Mouse (Mus musculus) embryonic facial prominence, embryonic 15.5 days (tissue): ENCODE results near the gene Immp2l. TPM values are rescaled to one million over a fixed set of nuclear protein-coding genes. Genes with fewer than 3 reads are reported as not detected.

ENCODE experiments used
- ATAC-seq: fragments of 200-750 bp; cut with Nextera tagmentation; 2 replicates; pipeline ENCODE4 v1.8.0; 2017; ENCODE audit warnings: low read depth, moderate TSS enrichment; ENCODE audit not compliant: insufficient number of reproducible peaks, low FRiP score, low TSS enrichment
- H3K27ac ChIP-seq: fragments of 300-500 bp; sonication (generic); replicated peaks from 2 replicates; pipeline ENCODE4 v1.5.1; 2015; ENCODE audit warnings: mild to moderate bottlenecking, inconsistent platforms
- H3K27me3 ChIP-seq: fragments of 300-500 bp; sonication (generic); 2 replicates; pipeline ENCODE4 v1.6.1; 2015; ENCODE audit warnings: inconsistent platforms
- H3K36me3 ChIP-seq: fragments of 300-500 bp; sonication (generic); 2 replicates; pipeline ENCODE4 v1.6.1; 2015; ENCODE audit warnings: mild to moderate bottlenecking, inconsistent platforms
- H3K4me1 ChIP-seq: fragments of 300-500 bp; sonication (generic); 2 replicates; pipeline ENCODE4 v1.6.1; 2015; ENCODE audit warnings: inconsistent platforms
- H3K4me2 ChIP-seq: fragments of 300-500 bp; sonication (generic); replicated peaks from 2 replicates; pipeline ENCODE4 v1.6.1; 2015; ENCODE audit warnings: mild to moderate bottlenecking, inconsistent platforms
- H3K4me3 ChIP-seq: fragments of 300-500 bp; sonication (generic); replicated peaks from 2 replicates; pipeline ENCODE4 v1.5.1; 2015; ENCODE audit warnings: mild to moderate bottlenecking, inconsistent platforms
- H3K9ac ChIP-seq: fragments of 300-500 bp; sonication (generic); 2 replicates; pipeline ENCODE4 v1.6.1; 2015; ENCODE audit warnings: inconsistent platforms
- H3K9me3 ChIP-seq: fragments of 300-500 bp; sonication (generic); replicated peaks from 2 replicates; pipeline ENCODE4 v1.6.1; 2016; ENCODE audit warnings: inconsistent platforms
- WGBS: fragments of 180-500 bp; shearing (Covaris S2); methylation state at CpG from one replicate; pipeline ENCODE4 v1.1.7; 2015; 5-methylcytosine and 5-hydroxymethylcytosine counted together
- polyA plus RNA-seq: library from polyadenylated mRNA; unstranded; fragments of >200 nt; fragmentation: Nextera tagmentation; extraction: Ambion mirVana; gene quantifications from 2 replicates; pipeline ENCODE4 v1.2.1, GENCODE M21; 2015

The Immp2l gene
- polyA plus RNA-seq, 1 experiment from 2014 or later = 11.2 TPM

DNA sequence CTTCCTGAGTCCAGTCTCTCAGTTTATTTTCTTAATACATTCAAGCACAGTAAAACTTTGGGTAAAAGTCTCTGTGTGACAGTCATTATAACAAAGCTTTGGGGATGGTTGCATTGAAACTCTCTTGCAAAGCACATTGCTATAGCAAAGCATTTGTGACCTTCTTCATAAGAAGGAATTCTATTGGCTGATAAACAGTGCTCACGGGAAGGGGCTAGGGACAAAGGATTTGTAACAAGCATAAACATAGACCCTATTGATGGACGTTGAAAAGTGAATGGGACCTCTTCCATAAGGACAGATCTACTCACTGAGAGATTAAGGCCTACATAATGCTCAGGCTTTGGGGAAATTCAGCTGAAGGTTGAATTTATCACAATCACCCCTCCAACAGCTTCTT is 85.1 kb downstream of the Immp2l start:
- Histone ChIP-seq H3K9me3 (no peaks in the 10 kb centered on the region), H3K27ac (no peak overlapping the region), H3K27me3 (no peaks in the 10 kb centered on the region), H3K36me3 (no peaks in the 10 kb centered on the region), H3K4me3 (no peak overlapping the region), H3K9ac (no peak overlapping the region), H3K4me2 (no peak overlapping the region), H3K4me1 (no peaks in the 10 kb centered on the region)
- ATAC-seq = no peak
- WGBS = 48% methylated on average over 2 of the region's 2 CpGs

- WGBS = 36% methylated on average over 1 of the region's 1 CpGs
- ATAC-seq = no peak
Observed at GRCm38 (mm10) chr12:41111456-41111855, 87.6 kb downstream of the Immp2l start.

GRCm38 (mm10) chr12:41112137-41112536 is 88.2 kb downstream of the Immp2l start:
- ATAC-seq = no peak
- Histone ChIP-seq H3K4me3 (no peak overlapping the region), H3K36me3 (no peaks in the 10 kb centered on the region), H3K9ac (no peak overlapping the region), H3K27ac (no peak overlapping the region), H3K4me2 (no peak overlapping the region), H3K9me3 (no peaks in the 10 kb centered on the region), H3K27me3 (no peaks in the 10 kb centered on the region), H3K4me1 (no peaks in the 10 kb centered on the region)
- 67% methylated on average over 6 of the region's 6 CpGs for WGBS

More at GRCm38 (mm10) chr12:41111456-41111855, 87.6 kb downstream of the Immp2l start:
- Histone ChIP-seq H3K4me3 (no peak overlapping the region), H3K4me1 (no peaks in the 10 kb centered on the region), H3K9me3 (no peaks in the 10 kb centered on the region), H3K27ac (no peak overlapping the region), H3K27me3 (no peaks in the 10 kb centered on the region), H3K9ac (no peak overlapping the region), H3K4me2 (no peak overlapping the region), H3K36me3 (no peaks in the 10 kb centered on the region)

GRCm38 (mm10) chr12:41118358-41118757 is 94.5 kb downstream of the Immp2l start:
- Histone ChIP-seq H3K4me2 (no peak overlapping the region), H3K9me3 (no peaks in the 10 kb centered on the region), H3K4me1 (no peaks in the 10 kb centered on the region), H3K27ac (no peak overlapping the region), H3K4me3 (no peak overlapping the region), H3K27me3 (no peaks in the 10 kb centered on the region), H3K36me3 (no peaks in the 10 kb centered on the region), H3K9ac (no peak overlapping the region)
- no peak for ATAC-seq

GRCm38 (mm10) chr12:41119657-41120056 is 95.8 kb downstream of the Immp2l start:
- H3K4me2 ChIP-seq = no peak overlapping the region
- ATAC-seq = no peak
- H3K27me3 ChIP-seq = no peaks in the 10 kb centered on the region
- H3K4me1 ChIP-seq = no peaks in the 10 kb centered on the region
- H3K9me3 ChIP-seq = no peaks in the 10 kb centered on the region
- no peaks in the 10 kb centered on the region for H3K36me3 ChIP-seq
- no peak overlapping the region for H3K9ac ChIP-seq
- H3K4me3 ChIP-seq = no peak overlapping the region
- WGBS = 79% methylated on average over 6 of the region's 6 CpGs
- H3K27ac ChIP-seq = no peak overlapping the region

DNA sequence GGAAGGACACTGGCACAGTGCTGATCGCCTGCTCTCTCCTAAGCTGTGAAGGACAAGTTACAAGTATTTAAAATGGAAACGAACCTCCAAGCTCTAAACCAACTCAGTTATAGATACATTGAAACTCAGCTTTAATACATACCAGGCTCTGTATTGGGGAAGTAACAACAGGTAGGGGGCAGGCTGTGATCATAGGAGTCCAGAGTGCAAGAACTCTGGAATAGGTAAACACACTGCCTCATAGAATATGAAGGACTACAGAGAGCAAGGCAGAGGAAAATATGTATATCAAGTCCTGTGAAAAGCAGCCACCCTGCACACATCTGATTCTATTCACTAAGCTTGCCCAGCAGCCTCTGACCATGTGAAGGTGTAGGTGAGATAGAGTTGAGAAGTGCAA is 99.3 kb downstream of the Immp2l start:
- Histone ChIP-seq H3K4me1 (peaks cover 3% of the 10 kb centered on the region; the same call in 1 of the 2 replicates), H3K9ac (no peak overlapping the region), H3K9me3 (no peaks in the 10 kb centered on the region), H3K4me3 (no peak overlapping the region), H3K36me3 (no peaks in the 10 kb centered on the region), H3K27ac (no peak overlapping the region), H3K4me2 (no peak overlapping the region), H3K27me3 (no peaks in the 10 kb centered on the region)
- WGBS = 84% methylated on average over 2 of the region's 2 CpGs
- no peak for ATAC-seq

DNA sequence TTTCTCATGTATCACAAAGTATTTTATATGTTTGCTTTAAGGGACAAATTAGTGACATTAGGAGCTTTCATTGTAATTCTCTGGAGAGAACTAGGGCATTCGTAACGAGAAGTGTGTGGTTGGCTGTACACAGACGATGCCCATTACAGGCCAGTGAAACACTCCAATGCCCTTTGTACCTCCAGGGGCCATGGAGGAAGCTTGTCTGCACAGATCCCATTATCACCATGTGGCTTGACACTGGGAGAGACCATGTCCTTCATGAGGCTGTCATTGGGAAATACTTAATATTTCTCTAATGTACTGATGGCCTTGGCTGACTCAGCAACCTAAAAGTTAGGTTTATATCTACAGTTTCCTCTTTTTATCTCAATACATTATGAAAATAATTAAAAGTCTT is 111.0 kb downstream of the Immp2l start:
- Histone ChIP-seq H3K27me3 (no peaks in the 10 kb centered on the region), H3K4me3 (no peak overlapping the region), H3K36me3 (no peaks in the 10 kb centered on the region), H3K9ac (no peak overlapping the region), H3K9me3 (no peaks in the 10 kb centered on the region), H3K27ac (no peak overlapping the region), H3K4me2 (no peak overlapping the region), H3K4me1 (no peaks in the 10 kb centered on the region)
- ATAC-seq = no peak
- WGBS = 55% methylated on average over 3 of the region's 3 CpGs

GRCm38 (mm10) chr12:41159543-41159942 is 135.7 kb downstream of the Immp2l start:
- Histone ChIP-seq H3K4me3 (no peak overlapping the region), H3K9ac (no peak overlapping the region), H3K36me3 (no peaks in the 10 kb centered on the region), H3K27ac (no peak overlapping the region), H3K27me3 (no peaks in the 10 kb centered on the region), H3K9me3 (no peaks in the 10 kb centered on the region), H3K4me1 (no peaks in the 10 kb centered on the region), H3K4me2 (no peak overlapping the region)
- ATAC-seq = no peak
- WGBS = 51% methylated on average over 4 of the region's 4 CpGs

DNA sequence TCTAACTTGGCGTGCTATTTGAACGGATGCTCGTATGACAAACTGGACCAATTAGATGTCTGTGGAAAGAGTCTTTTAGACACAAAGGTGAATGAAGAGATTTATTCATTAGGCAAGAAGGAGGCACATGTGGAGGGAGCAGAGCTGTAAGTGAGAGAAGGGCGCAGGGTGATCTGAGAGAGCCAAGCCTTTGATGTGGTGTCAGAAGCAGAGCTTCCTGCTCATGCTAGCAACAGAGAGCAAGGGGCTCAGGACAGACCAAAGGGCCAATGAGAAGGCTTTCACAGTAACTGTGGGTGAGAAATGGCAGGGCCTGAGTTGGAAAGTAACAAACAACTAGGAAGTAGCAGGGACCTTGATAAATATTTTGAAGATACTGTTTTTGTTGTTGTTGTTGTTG is 143.9 kb downstream of the Immp2l start:
- ATAC-seq = no peak
- Histone ChIP-seq H3K4me2 (no peak overlapping the region), H3K4me1 (no peaks in the 10 kb centered on the region), H3K9ac (no peak overlapping the region), H3K27me3 (no peaks in the 10 kb centered on the region), H3K4me3 (no peak overlapping the region), H3K36me3 (no peaks in the 10 kb centered on the region), H3K9me3 (no peaks in the 10 kb centered on the region), H3K27ac (no peak overlapping the region)
- 78% methylated on average over 4 of the region's 4 CpGs for WGBS

- no peak overlapping the region for H3K9ac ChIP-seq
- H3K27me3 ChIP-seq = no peaks in the 10 kb centered on the region
- WGBS = 61% methylated on average over 1 of the region's 1 CpGs
- ATAC-seq = no peak
- no peaks in the 10 kb centered on the region for H3K36me3 ChIP-seq
- no peak overlapping the region for H3K27ac ChIP-seq
- H3K4me1 ChIP-seq = no peaks in the 10 kb centered on the region
- no peaks in the 10 kb centered on the region for H3K9me3 ChIP-seq
- H3K4me2 ChIP-seq = no peak overlapping the region
- H3K4me3 ChIP-seq = no peak overlapping the region
Observed at GRCm38 (mm10) chr12:41170051-41170450, 146.2 kb downstream of the Immp2l start.

GRCm38 (mm10) chr12:41182856-41183255 is 159.0 kb downstream of the Immp2l start:
- H3K4me2 ChIP-seq = no peak overlapping the region
- H3K27me3 ChIP-seq = no peaks in the 10 kb centered on the region
- H3K9me3 ChIP-seq = no peaks in the 10 kb centered on the region
- no peak for ATAC-seq
- no peaks in the 10 kb centered on the region for H3K36me3 ChIP-seq
- no peaks in the 10 kb centered on the region for H3K4me1 ChIP-seq
- H3K27ac ChIP-seq = no peak overlapping the region
- no peak overlapping the region for H3K9ac ChIP-seq
- H3K4me3 ChIP-seq = no peak overlapping the region

- Histone ChIP-seq H3K4me2 (no peak overlapping the region), H3K27ac (no peak overlapping the region), H3K36me3 (no peaks in the 10 kb centered on the region), H3K9ac (no peak overlapping the region), H3K27me3 (no peaks in the 10 kb centered on the region), H3K9me3 (no peaks in the 10 kb centered on the region), H3K4me3 (no peak overlapping the region), H3K4me1 (no peaks in the 10 kb centered on the region)
- no peak for ATAC-seq
- 84% methylated on average over 4 of the region's 4 CpGs for WGBS
Observed at GRCm38 (mm10) chr12:41185060-41185459, 161.2 kb downstream of the Immp2l start.
